Mouse (Mus musculus): ENCODE data around the gene Pigu. TPM values are rescaled to one million over a fixed set of nuclear protein-coding genes. Genes with fewer than 3 reads are reported as not detected.
A peak's percentile ranks its signal among the peaks of the same experiment; 100 is the strongest.

Gene Pigu
- polyA plus RNA-seq, 1 experiment = 45.7 TPM

DNA sequence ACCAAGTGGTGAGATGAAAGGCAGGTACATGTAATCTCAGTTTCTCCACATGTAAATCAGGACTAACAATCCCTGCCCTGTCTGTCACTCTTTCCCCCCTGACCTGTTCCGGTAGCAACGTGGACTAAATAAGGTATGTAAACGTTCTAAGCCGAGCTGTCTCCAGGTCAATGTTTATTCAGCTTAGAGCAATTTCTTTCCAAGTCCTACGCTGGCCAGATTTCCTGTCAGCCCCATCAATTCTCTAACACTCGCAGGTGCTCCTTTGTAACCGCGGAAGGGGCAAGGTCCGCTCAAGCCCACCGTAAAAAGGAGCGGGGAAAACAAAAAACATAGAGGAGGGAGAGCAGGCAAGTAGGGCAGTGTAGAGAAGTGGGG is 23.8 kb upstream of the Pigu start:
- WGBS = 4% methylated on average over 11 of the region's 11 CpGs
- DNase-seq = no peak
- peaks cover 7% of the 10 kb centered on the region for H3K4me1 ChIP-seq (replicated peaks; ENCODE audit: control insufficient read depth, insufficient read depth, low read length)
- H3K27me3 ChIP-seq (ENCODE audit: control insufficient read depth, insufficient read depth, low read length) = no peaks in the 10 kb centered on the region
- H3K36me3 ChIP-seq (ENCODE audit: control insufficient read depth, insufficient read depth, low read length) = no peaks in the 10 kb centered on the region
- H3K27ac ChIP-seq (ENCODE audit: control insufficient read depth, insufficient read depth, low read length) = no peak overlapping the region
- TF ChIP-seq CTCF (IDR thresholded peaks at IDR 0.05; ENCODE audit: borderline replicate concordance, control insufficient read depth, extremely low read depth, insufficient read depth, low read length, poor library complexity) (no peak), POLR2A (IDR thresholded peaks at IDR 0.05; ENCODE audit: control insufficient read depth, extremely low read depth, insufficient read depth, low read length, poor library complexity) (no peak)
- peak overlapping the region; percentile 81 for H3K4me3 ChIP-seq (ENCODE audit: control insufficient read depth, insufficient read depth, low read length)

DNA sequence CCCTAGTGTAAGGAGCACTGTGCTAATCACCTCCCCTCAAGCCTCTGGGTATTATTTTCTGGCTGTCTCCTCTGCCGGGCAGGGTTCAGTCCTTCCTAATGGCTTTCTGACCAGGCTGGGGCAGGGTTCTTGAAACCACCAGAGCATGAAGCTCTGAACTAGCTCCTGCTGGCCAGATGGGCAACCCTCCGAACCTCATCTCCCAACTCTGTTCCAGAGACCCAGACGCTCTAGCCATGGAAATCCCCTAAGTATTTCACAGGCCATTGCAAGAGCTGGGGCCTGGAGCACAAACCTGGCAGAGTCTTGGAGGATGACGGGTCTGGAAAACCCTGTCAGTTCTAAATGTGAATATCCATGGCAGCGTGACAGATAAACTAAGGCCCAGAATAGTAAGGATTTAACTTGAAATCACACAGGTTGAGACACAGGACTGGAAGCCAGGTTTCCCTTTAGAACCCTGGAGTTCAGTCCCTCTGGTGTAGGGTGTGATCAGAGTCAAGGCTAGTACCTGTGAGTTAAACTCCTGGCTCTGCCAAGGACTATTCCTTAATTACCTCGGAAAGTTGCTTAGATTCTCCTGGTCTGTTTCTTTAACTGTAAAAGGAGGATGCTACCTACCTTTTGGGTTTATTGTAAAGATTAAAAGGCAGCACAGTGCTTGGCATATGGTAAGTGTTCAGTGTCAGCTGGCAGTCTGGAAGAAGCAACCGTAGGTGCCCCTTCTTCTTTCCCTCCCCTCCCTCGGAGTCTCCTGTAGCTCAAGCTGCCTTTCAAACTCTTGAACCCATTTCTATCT is 23.2 kb upstream of the Pigu start, which contains the start of gene Trp53inp2:
Trp53inp2 (plus strand) TSS at position 799 of the 799 bp plus-strand sequence.
- H3K4me3 ChIP-seq (ENCODE audit: control insufficient read depth, insufficient read depth, low read length) = peak within 1 kb of the TSS; percentile 81
- peaks cover 7% of the 10 kb centered on the region for H3K4me1 ChIP-seq (replicated peaks; ENCODE audit: control insufficient read depth, insufficient read depth, low read length)
- no peaks in the 10 kb centered on the region for H3K36me3 ChIP-seq (ENCODE audit: control insufficient read depth, insufficient read depth, low read length)
- WGBS = 68% methylated on average over 8 of the region's 8 CpGs
- H3K27me3 ChIP-seq (ENCODE audit: control insufficient read depth, insufficient read depth, low read length) = no peaks in the 10 kb centered on the region
- TF ChIP-seq POLR2A (IDR thresholded peaks at IDR 0.05; ENCODE audit: control insufficient read depth, extremely low read depth, insufficient read depth, low read length, poor library complexity) (no peak), CTCF (IDR thresholded peaks at IDR 0.05; ENCODE audit: borderline replicate concordance, control insufficient read depth, extremely low read depth, insufficient read depth, low read length, poor library complexity) (no peak)
- DNase-seq = no peak
- H3K27ac ChIP-seq (ENCODE audit: control insufficient read depth, insufficient read depth, low read length) = peak within 1 kb of the TSS; percentile 69

DNA sequence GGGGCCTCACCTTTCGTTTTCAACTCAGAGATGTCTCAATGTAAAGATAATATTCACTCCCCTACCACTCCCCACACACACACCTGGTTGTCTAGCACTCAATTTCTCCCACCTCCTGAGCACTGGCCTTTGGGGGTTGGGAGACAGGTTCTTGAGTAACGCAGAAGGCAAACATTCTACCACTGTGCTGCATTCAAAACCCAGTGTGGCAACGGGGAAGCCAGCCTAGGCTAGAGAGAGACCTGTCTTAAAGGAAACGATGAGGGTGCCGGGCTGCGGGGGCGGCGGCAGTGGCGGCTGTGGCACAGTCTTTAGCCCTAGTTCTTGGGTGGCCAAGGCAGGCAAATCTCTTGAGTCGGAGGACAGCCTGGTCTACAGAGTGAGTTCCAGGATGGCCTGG is 19.0 kb upstream of the Pigu start:
- Histone ChIP-seq H3K4me3 (ENCODE audit: control insufficient read depth, insufficient read depth, low read length) (no peak overlapping the region), H3K4me1 (replicated peaks; ENCODE audit: control insufficient read depth, insufficient read depth, low read length) (no peaks in the 10 kb centered on the region), H3K36me3 (ENCODE audit: control insufficient read depth, insufficient read depth, low read length) (no peaks in the 10 kb centered on the region), H3K27ac (ENCODE audit: control insufficient read depth, insufficient read depth, low read length) (no peak overlapping the region), H3K27me3 (ENCODE audit: control insufficient read depth, insufficient read depth, low read length) (no peaks in the 10 kb centered on the region)
- no peak for TF ChIP-seq CTCF (IDR thresholded peaks at IDR 0.05; ENCODE audit: borderline replicate concordance, control insufficient read depth, extremely low read depth, insufficient read depth, low read length, poor library complexity)
- no peak for TF ChIP-seq POLR2A (IDR thresholded peaks at IDR 0.05; ENCODE audit: control insufficient read depth, extremely low read depth, insufficient read depth, low read length, poor library complexity)
- no peak for DNase-seq
- 91% methylated on average over 10 of the region's 10 CpGs for WGBS

DNA sequence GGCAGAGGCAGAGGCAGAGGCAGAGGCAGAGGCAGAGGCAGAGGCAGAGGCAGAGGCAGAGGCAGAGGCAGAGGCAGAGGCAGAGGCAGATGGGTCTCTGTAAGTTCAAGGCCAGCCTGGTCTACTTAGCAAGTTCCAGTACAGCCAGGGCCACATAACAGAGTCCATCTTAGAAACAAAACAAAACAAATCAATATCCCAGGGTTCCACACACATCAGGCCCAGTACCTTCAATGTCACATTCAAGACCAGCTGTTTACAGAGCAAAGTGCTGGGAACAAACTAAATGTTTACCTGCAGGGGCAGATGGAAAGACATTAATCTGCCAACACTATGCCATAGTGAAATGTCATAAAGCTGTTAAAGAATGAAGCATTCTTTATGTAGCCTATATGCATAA is 17.3 kb upstream of the Pigu start:
- H3K36me3 ChIP-seq (ENCODE audit: control insufficient read depth, insufficient read depth, low read length) = no peaks in the 10 kb centered on the region

DNA sequence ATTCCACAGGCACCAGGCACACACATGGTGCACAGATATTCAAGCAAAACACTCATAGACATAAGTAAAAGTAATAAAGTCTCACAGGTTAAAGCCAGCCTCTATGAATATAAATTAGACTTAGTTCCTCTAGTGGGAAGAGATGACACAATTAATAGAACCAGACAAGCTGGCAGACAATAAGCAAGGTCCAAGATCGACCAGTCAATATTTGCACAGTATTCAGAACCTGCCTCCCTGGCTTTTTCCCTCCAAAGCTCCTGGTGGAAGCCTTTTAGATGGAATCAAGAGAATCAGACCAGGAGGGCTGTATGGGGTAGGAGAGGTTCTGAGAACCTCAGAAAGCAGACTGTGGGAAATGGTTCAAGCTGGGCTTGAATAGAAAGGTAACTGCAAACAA is 16.7 kb upstream of the Pigu start:
- no peak for TF ChIP-seq CTCF (IDR thresholded peaks at IDR 0.05; ENCODE audit: borderline replicate concordance, control insufficient read depth, extremely low read depth, insufficient read depth, low read length, poor library complexity)
- TF ChIP-seq POLR2A (IDR thresholded peaks at IDR 0.05; ENCODE audit: control insufficient read depth, extremely low read depth, insufficient read depth, low read length, poor library complexity) = no peak
- DNase-seq = no peak
- 98% methylated on average over 1 of the region's 1 CpGs for WGBS

More for the DNA sequence above, 17.3 kb upstream of the Pigu start:
- H3K4me3 ChIP-seq (ENCODE audit: control insufficient read depth, insufficient read depth, low read length) = no peak overlapping the region
- H3K27me3 ChIP-seq (ENCODE audit: control insufficient read depth, insufficient read depth, low read length) = no peaks in the 10 kb centered on the region
- H3K4me1 ChIP-seq (replicated peaks; ENCODE audit: control insufficient read depth, insufficient read depth, low read length) = no peaks in the 10 kb centered on the region
- TF ChIP-seq CTCF (IDR thresholded peaks at IDR 0.05; ENCODE audit: borderline replicate concordance, control insufficient read depth, extremely low read depth, insufficient read depth, low read length, poor library complexity) = no peak
- TF ChIP-seq POLR2A (IDR thresholded peaks at IDR 0.05; ENCODE audit: control insufficient read depth, extremely low read depth, insufficient read depth, low read length, poor library complexity) = no peak
- H3K27ac ChIP-seq (ENCODE audit: control insufficient read depth, insufficient read depth, low read length) = no peak overlapping the region
- no peak for DNase-seq

DNA sequence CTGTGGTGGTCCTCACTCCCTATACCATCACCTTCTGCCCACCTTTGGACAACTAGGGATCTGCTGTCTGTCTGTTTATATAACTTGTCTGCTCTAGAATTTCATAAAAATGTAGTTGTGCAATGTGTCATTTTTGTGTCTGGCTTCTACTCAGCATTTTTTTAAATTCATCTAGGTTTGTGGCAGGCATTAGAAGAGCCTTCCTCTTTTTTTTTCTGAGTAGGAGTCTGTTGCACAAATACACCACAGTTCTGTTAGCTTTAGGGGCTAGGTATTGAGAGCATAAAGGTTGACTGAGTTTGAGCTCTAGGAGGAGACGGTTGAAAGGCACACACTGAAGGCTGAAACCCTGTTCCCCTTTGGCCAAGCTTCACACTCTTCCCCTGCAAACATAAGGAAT is 16.1 kb upstream of the Pigu start:
- 76% methylated on average over 1 of the region's 1 CpGs for WGBS
- Histone ChIP-seq H3K27ac (ENCODE audit: control insufficient read depth, insufficient read depth, low read length) (no peak overlapping the region), H3K27me3 (ENCODE audit: control insufficient read depth, insufficient read depth, low read length) (no peaks in the 10 kb centered on the region), H3K4me3 (ENCODE audit: control insufficient read depth, insufficient read depth, low read length) (no peak overlapping the region), H3K4me1 (replicated peaks; ENCODE audit: control insufficient read depth, insufficient read depth, low read length) (no peaks in the 10 kb centered on the region), H3K36me3 (ENCODE audit: control insufficient read depth, insufficient read depth, low read length) (no peaks in the 10 kb centered on the region)
- no peak for DNase-seq
- TF ChIP-seq CTCF (IDR thresholded peaks at IDR 0.05; ENCODE audit: borderline replicate concordance, control insufficient read depth, extremely low read depth, insufficient read depth, low read length, poor library complexity) = no peak
- no peak for TF ChIP-seq POLR2A (IDR thresholded peaks at IDR 0.05; ENCODE audit: control insufficient read depth, extremely low read depth, insufficient read depth, low read length, poor library complexity)

More for the DNA sequence above, 16.7 kb upstream of the Pigu start:
- H3K27me3 ChIP-seq (ENCODE audit: control insufficient read depth, insufficient read depth, low read length) = no peaks in the 10 kb centered on the region
- no peaks in the 10 kb centered on the region for H3K4me1 ChIP-seq (replicated peaks; ENCODE audit: control insufficient read depth, insufficient read depth, low read length)
- no peak overlapping the region for H3K4me3 ChIP-seq (ENCODE audit: control insufficient read depth, insufficient read depth, low read length)
- H3K27ac ChIP-seq (ENCODE audit: control insufficient read depth, insufficient read depth, low read length) = no peak overlapping the region
- H3K36me3 ChIP-seq (ENCODE audit: control insufficient read depth, insufficient read depth, low read length) = no peaks in the 10 kb centered on the region
